Mouse (Mus musculus): Measurements from ENCODE around the gene Sh3tc1. TPM values are rescaled to one million over a fixed set of nuclear protein-coding genes. Genes with fewer than 3 reads are reported as not detected.

Sh3tc1 gene
- total and polyA plus RNA-seq, 2 experiments from 2014 or later = 9.4 to 11.4 TPM

DNA sequence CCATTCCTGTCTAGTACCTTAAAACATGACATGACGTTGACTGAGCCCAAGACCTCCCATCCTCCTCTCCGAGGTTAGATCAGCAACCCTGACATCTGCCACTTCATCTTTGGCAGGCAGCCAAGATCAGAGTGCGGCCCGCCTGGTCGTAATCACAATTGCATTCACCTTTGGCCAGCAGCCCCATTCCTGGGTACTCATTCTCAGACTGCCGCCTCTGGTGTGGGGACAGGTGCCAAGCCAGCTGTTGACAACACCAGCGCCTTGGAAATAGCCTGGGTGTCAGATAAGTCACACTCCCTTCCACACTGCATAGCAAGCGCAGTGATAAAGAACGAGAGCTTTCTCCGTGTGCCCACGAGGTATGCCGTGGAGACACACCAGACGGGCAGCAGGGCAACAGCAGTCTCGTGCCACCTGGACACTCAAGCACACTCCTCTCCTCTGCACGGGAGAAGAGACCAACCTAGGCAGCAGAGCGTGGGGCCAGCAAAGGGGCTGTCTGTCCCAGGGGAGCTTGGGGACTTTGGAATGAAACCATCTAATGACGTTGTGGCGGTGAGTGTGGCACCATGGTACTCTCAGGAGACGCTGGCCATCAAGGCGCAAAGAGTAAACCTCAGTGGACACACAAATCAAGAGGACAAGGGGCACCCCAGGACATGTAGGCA, 2.4 kb downstream of the Sh3tc1 start:
- 17% methylated on average over 20 of the region's 20 CpGs for WGBS
- H3K27me3 ChIP-seq (ENCODE audit: control insufficient read depth, insufficient read depth, low read length) = no peaks in the 10 kb centered on the region
- ATAC-seq (ENCODE audit: insufficient read depth, low read depth) (peak; percentile 73), DNase-seq (ENCODE audit: low spot score) (peak; percentile 64)
- peak overlapping the region; percentile 5; the same call in 1 of the 2 replicates for H3K27ac ChIP-seq (ENCODE audit: low read depth)
- peaks cover 41% of the 10 kb centered on the region for H3K4me1 ChIP-seq (ENCODE audit: control insufficient read depth, insufficient read depth)
- H3K9me3 ChIP-seq (replicated peaks; ENCODE audit: control insufficient read depth, low read length) = no peaks in the 10 kb centered on the region
- no peak overlapping the region for H3K4me3 ChIP-seq (ENCODE audit: low read depth, low read length)
- TF ChIP-seq EP300 (IDR thresholded peaks at IDR 0.05; ENCODE audit: low read depth) (0 out of 2 replicates have a peak, but pooled peaks have one; percentile 67), CTCF (IDR thresholded peaks at IDR 0.05; ENCODE audit: low read depth) (no peak)
- H3K9ac ChIP-seq (replicated peaks; ENCODE audit: low read depth, low read length) = no peak overlapping the region
- no peaks in the 10 kb centered on the region for H3K36me3 ChIP-seq (replicated peaks; ENCODE audit: control insufficient read depth, insufficient read depth, low read length)
- peak overlapping the region; percentile 5; the same call in 1 of the 2 replicates for H3K4me2 ChIP-seq (ENCODE audit: low read depth, low read length)

DNA sequence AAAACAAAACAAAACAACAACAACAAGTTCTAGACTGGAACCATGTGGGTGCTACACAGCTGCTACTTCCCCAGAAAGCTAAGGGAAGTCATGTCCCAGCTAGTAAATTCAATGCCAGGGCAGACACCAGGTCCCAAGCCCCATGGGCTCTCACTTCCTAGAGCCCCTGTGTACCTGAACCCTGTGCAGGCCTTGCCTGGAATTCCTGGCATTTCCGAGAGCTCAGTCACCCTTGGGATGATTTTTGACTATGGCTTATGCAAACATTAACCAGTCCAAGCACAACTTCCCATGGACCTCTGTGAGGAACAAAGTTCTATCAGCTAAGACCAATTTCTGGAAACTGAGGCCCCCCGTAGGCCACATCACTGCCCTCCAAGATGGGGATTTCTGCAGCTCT, 6.3 kb downstream of the Sh3tc1 start:
- WGBS = 70% methylated on average over 2 of the region's 2 CpGs
- Histone ChIP-seq H3K9me3 (replicated peaks; ENCODE audit: control insufficient read depth, low read length) (no peaks in the 10 kb centered on the region), H3K27me3 (ENCODE audit: control insufficient read depth, insufficient read depth, low read length) (no peaks in the 10 kb centered on the region), H3K4me3 (ENCODE audit: low read depth, low read length) (no peak overlapping the region), H3K27ac (ENCODE audit: low read depth) (no peak overlapping the region), H3K9ac (replicated peaks; ENCODE audit: low read depth, low read length) (no peak overlapping the region), H3K36me3 (replicated peaks; ENCODE audit: control insufficient read depth, insufficient read depth, low read length) (no peaks in the 10 kb centered on the region), H3K4me2 (ENCODE audit: low read depth, low read length) (no peak overlapping the region), H3K4me1 (ENCODE audit: control insufficient read depth, insufficient read depth) (peaks cover 22% of the 10 kb centered on the region)
- DNase-seq (ENCODE audit: low spot score) (no peak), ATAC-seq (ENCODE audit: insufficient read depth, low read depth) (no peak)
- TF ChIP-seq EP300 (IDR thresholded peaks at IDR 0.05; ENCODE audit: low read depth) (no peak), CTCF (IDR thresholded peaks at IDR 0.05; ENCODE audit: low read depth) (no peak)

DNA sequence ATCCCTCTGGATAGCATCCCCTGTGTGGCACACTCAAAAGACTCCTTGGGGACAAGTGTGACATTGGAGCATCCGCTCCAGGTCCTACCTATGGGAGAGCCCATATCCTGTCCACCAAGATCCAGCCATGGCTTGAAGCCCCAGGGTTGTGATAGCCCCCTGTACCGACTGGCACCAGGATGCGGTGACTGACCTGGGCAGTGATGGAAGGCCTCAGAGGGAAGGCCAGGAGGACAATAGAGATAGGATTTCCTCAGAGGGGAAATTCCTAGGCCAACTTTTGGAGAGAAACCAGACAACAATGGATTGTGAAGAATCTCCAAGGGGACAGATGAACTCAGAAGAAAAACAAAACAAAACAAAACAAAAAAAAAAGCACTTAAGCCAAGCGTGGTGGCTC, 8.8 kb downstream of the Sh3tc1 start:
- peak overlapping the region; percentile 85 for H3K27ac ChIP-seq (ENCODE audit: low read depth)
- ATAC-seq (ENCODE audit: insufficient read depth, low read depth) = no peak
- WGBS = 64% methylated on average over 4 of the region's 4 CpGs

DNA sequence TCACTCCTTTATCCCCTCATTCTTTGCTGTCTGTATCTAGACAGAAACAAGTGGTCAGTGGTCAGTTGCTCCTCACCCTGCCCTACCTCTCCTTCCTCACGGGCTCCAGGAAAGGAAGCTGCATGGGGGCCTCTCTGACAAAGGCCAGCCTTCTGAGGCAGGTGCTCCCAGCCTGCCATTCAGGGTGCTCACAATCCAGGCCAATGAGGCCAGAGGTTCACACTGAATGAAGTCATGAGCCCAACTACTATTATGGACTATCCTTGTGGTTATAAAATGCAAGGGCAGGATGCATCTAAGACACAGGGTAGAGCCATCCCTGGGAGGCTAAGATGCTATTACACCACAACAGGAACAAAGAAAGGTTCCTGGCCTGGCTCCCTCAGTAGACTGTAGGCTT, 9.2 kb downstream of the Sh3tc1 start:
- no peak overlapping the region for H3K9ac ChIP-seq (replicated peaks; ENCODE audit: low read depth, low read length)
- no peak for ATAC-seq (ENCODE audit: insufficient read depth, low read depth)
- no peaks in the 10 kb centered on the region for H3K27me3 ChIP-seq (ENCODE audit: control insufficient read depth, insufficient read depth, low read length)
- H3K27ac ChIP-seq (ENCODE audit: low read depth) = peak overlapping the region; percentile 85
- TF ChIP-seq CTCF (IDR thresholded peaks at IDR 0.05; ENCODE audit: low read depth) (no peak), EP300 (IDR thresholded peaks at IDR 0.05; ENCODE audit: low read depth) (no peak)
- no peaks in the 10 kb centered on the region for H3K36me3 ChIP-seq (replicated peaks; ENCODE audit: control insufficient read depth, insufficient read depth, low read length)
- peaks cover 9% of the 10 kb centered on the region; the same call in 1 of the 2 replicates for H3K4me1 ChIP-seq (ENCODE audit: control insufficient read depth, insufficient read depth)
- no peak overlapping the region for H3K4me2 ChIP-seq (ENCODE audit: low read depth, low read length)
- no peak for DNase-seq (ENCODE audit: low spot score)
- 63% methylated on average over 1 of the region's 1 CpGs for WGBS
- no peaks in the 10 kb centered on the region for H3K9me3 ChIP-seq (replicated peaks; ENCODE audit: control insufficient read depth, low read length)
- no peak overlapping the region for H3K4me3 ChIP-seq (ENCODE audit: low read depth, low read length)

More for the DNA sequence above, 8.8 kb downstream of the Sh3tc1 start:
- Histone ChIP-seq H3K9me3 (replicated peaks; ENCODE audit: control insufficient read depth, low read length) (no peaks in the 10 kb centered on the region), H3K9ac (replicated peaks; ENCODE audit: low read depth, low read length) (no peak overlapping the region), H3K4me3 (ENCODE audit: low read depth, low read length) (no peak overlapping the region), H3K4me1 (ENCODE audit: control insufficient read depth, insufficient read depth) (peaks cover 9% of the 10 kb centered on the region; the same call in 1 of the 2 replicates), H3K36me3 (replicated peaks; ENCODE audit: control insufficient read depth, insufficient read depth, low read length) (no peaks in the 10 kb centered on the region), H3K4me2 (ENCODE audit: low read depth, low read length) (no peak overlapping the region), H3K27me3 (ENCODE audit: control insufficient read depth, insufficient read depth, low read length) (no peaks in the 10 kb centered on the region)
- no peak for DNase-seq (ENCODE audit: low spot score)
- TF ChIP-seq CTCF (IDR thresholded peaks at IDR 0.05; ENCODE audit: low read depth) (no peak), EP300 (IDR thresholded peaks at IDR 0.05; ENCODE audit: low read depth) (no peak)

DNA sequence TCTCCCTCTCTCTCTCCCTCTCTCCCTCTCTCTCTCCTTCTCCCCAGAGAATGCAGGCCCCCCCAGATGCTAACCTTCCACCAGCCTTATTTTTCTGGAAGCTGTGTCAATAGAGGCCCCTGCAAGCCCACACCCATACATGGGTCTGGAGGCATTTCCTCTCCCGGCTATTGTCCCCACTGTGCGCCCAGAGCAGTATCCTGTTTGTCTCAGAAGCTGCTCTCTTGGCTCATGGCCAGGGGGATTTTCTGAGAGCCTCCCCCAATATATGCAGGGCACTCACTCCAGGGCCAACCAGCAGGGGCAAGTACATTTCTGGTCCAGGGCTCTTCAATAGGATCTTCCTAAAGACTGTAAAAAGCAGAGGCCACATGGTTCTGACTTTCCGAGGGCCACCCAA, 9.9 kb downstream of the Sh3tc1 start:
- Histone ChIP-seq H3K36me3 (replicated peaks; ENCODE audit: control insufficient read depth, insufficient read depth, low read length) (no peaks in the 10 kb centered on the region), H3K27me3 (ENCODE audit: control insufficient read depth, insufficient read depth, low read length) (no peaks in the 10 kb centered on the region), H3K4me1 (ENCODE audit: control insufficient read depth, insufficient read depth) (peaks cover 9% of the 10 kb centered on the region; the same call in 1 of the 2 replicates), H3K4me3 (ENCODE audit: low read depth, low read length) (no peak overlapping the region), H3K27ac (ENCODE audit: low read depth) (peak overlapping the region; percentile 85), H3K9me3 (replicated peaks; ENCODE audit: control insufficient read depth, low read length) (no peaks in the 10 kb centered on the region), H3K9ac (replicated peaks; ENCODE audit: low read depth, low read length) (no peak overlapping the region), H3K4me2 (ENCODE audit: low read depth, low read length) (0 out of 2 replicates have a peak overlapping the region, but pooled peaks have one; percentile 54)
- 56% methylated on average over 3 of the region's 3 CpGs for WGBS
- ATAC-seq (ENCODE audit: insufficient read depth, low read depth) (peak; percentile 45), DNase-seq (ENCODE audit: low spot score) (peak; percentile 53)
- TF ChIP-seq CTCF (IDR thresholded peaks at IDR 0.05; ENCODE audit: low read depth) (no peak), EP300 (IDR thresholded peaks at IDR 0.05; ENCODE audit: low read depth) (no peak)

Measured in heart, postnatal 0 days (tissue).